Mouse (Mus musculus) hindbrain, embryonic 11.5 days (tissue): ENCODE data around the gene Vmn1r14. TPM values are rescaled to one million over a fixed set of nuclear protein-coding genes. Genes with fewer than 3 reads are reported as not detected.
"Not testable (repeated sequence)": the region's sequence is repeated elsewhere in the genome, so short reads cannot be mapped to it uniquely, and the experiment has no call there.

Experiments
- ATAC-seq: fragments of 200-750 bp; cut with Nextera tagmentation; 2 replicates; pipeline ENCODE4 v1.8.0; 2017; ENCODE audit warnings: mild to moderate bottlenecking, moderate TSS enrichment, moderate library complexity; ENCODE audit not compliant: low FRiP score
- DNase-seq: peaks from one replicate; pipeline ENCODE4 v3.0.0-alpha.2; 2015; ENCODE audit warnings: low spot score
- H3K27ac ChIP-seq: fragments of 300-500 bp; sonication (generic); 2 replicates; pipeline ENCODE4 v1.5.1; 2014; ENCODE audit warnings: mild to moderate bottlenecking, low read depth, low read length
- H3K27me3 ChIP-seq: fragments of 300-500 bp; sonication (generic); 2 replicates; pipeline ENCODE4 v1.6.1; 2014; ENCODE audit warnings: mild to moderate bottlenecking, low read length, moderate library complexity, mixed read lengths; ENCODE audit not compliant: control insufficient read depth, insufficient read depth
- H3K36me3 ChIP-seq: fragments of 300-500 bp; sonication (generic); 2 replicates; pipeline ENCODE4 v1.6.1; 2014; ENCODE audit warnings: mild to moderate bottlenecking, low read length, moderate library complexity, mixed read lengths; ENCODE audit not compliant: control insufficient read depth, insufficient read depth
- H3K4me1 ChIP-seq: fragments of 300-500 bp; sonication (generic); replicated peaks from 2 replicates; pipeline ENCODE4 v1.6.1; 2014; ENCODE audit warnings: low read length, mixed read lengths; ENCODE audit not compliant: control insufficient read depth, insufficient read depth
- H3K4me2 ChIP-seq: fragments of 300-500 bp; sonication (generic); replicated peaks from 2 replicates; pipeline ENCODE4 v1.6.1; 2014; ENCODE audit warnings: mild to moderate bottlenecking, low read depth, low read length
- H3K4me3 ChIP-seq: fragments of 300-500 bp; sonication (generic); 2 replicates; pipeline ENCODE4 v1.5.1; 2014; ENCODE audit warnings: low read depth, low read length
- H3K9ac ChIP-seq: fragments of 300-500 bp; sonication (generic); 2 replicates; pipeline ENCODE4 v1.6.1; 2014; ENCODE audit warnings: low read depth, low read length
- H3K9me3 ChIP-seq: fragments of 300-500 bp; sonication (generic); 2 replicates; pipeline ENCODE4 v1.6.1; 2016; ENCODE audit warnings: low read length; ENCODE audit not compliant: control insufficient read depth
- WGBS: fragments of 180-500 bp; shearing (Covaris S2); extraction: QIAGEN DNeasy Blood & Tissue Kit; methylation state at CpG from one replicate; pipeline ENCODE4 v1.1.7; 2014; 5-methylcytosine and 5-hydroxymethylcytosine counted together
- polyA plus RNA-seq: library from polyadenylated mRNA; unstranded; fragments of >200 nt; fragmentation: Nextera tagmentation; extraction: Ambion mirVana; gene quantifications from 2 replicates; pipeline ENCODE4 v1.2.1, GENCODE M21; 2014

Gene Vmn1r14
- not detected in 2 replicates for polyA plus RNA-seq

DNA sequence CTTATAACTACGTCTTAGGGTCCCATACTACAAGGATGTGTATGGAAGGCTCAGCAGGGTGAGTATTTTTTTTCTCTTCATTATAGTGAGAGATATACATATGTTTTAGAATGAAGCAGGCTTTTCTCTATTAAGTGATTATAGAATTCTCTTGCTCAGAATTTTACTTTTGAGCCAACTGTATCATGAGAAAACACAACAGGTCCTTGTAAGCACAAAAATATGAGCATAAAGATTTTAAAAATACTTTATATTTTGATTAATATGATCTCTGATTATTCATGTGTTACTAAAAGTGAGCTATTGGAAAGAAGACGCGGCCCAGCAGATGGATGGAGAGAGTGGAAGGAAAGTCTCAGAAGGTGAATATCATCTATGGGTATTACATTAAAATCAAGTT is at the start of gene Vmn1r14:
Vmn1r14 (plus strand) TSS at position 301 of the 400 bp plus-strand sequence.
- Histone ChIP-seq H3K27ac (no peak within 1 kb of the TSS), H3K4me2 (no peak within 1 kb of the TSS), H3K4me1 (no peaks in the 10 kb centered on the region), H3K9me3 (no peaks in the 10 kb centered on the region), H3K36me3 (no peaks in the 10 kb centered on the region), H3K27me3 (no peaks in the 10 kb centered on the region), H3K9ac (no peak within 1 kb of the TSS), H3K4me3 (no peak within 1 kb of the TSS)
- DNase-seq (no peak), ATAC-seq (no peak)
- 94% methylated on average over 3 of the region's 3 CpGs for WGBS

DNA sequence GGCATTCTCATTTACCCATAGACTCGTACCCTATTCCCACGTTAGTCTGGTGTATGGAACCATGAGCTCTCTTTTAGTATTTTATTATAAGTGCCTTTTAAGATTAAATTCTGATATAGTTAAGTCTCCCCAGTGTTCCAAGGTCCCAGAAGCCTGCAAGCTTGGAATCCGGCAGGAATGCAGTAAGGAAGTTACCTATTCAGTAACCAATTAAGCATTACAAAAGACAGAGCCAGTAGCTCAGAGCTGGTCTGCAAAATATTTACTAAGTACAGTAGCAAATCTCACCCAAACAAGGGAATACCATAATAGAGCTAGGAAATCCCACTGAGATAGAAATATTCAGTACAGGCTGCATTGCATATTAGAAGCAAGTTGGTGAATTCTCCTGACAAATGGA is 41.5 kb upstream of the Vmn1r14 start:
- not testable (repeated sequence) for H3K27ac ChIP-seq, H3K36me3 ChIP-seq, H3K27me3 ChIP-seq, H3K9ac ChIP-seq, ATAC-seq, H3K4me2 ChIP-seq, H3K4me3 ChIP-seq, H3K4me1 ChIP-seq, H3K9me3 ChIP-seq, DNase-seq
- WGBS, result 41% methylated on average over 3 of the region's 3 CpGs

DNA sequence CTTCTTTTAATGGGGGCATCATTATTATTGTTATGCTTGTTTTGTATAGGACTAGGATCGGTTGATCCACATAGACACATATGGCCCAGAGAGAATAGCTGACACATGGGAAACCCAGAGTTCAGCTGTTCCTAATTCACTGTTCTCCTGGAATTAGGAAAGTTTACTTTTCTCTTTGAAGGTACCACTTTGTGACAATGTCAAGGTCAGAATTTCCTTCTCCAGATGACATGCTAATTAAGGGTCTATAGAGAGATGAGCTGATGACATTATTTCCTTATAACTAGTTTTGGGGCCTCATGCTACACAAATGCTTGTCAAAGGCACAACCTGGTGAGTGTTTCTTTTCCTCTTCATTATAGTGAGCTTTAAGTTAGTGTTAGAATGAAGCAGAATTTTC is 28.5 kb upstream of the Vmn1r14 start, which contains the start of gene Vmn1r13:
Vmn1r13 (plus strand) TSS at position 301 of the 400 bp plus-strand sequence.
- 96% methylated on average over 1 of the region's 1 CpGs for WGBS
- not testable (repeated sequence) for H3K27ac ChIP-seq, H3K9me3 ChIP-seq, H3K4me1 ChIP-seq, H3K4me3 ChIP-seq, H3K9ac ChIP-seq, ATAC-seq, H3K27me3 ChIP-seq, H3K4me2 ChIP-seq, DNase-seq, H3K36me3 ChIP-seq

DNA sequence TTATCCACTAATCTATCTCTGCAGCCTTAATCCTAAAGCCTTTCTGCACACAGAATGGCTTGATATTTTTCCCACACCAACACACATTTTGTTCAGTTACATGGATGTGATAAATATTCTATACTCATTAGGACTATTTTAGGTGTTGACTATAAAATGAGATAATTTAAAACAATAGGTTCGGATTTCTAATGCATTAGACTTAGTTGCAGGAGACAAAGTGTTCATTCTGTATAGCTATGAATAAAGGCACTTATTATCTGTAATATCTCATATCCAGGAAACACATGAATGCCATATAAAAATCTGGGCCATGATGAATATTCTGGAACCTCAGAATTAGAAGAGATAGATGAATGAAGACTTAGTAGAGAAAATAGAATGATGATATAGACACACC is 26.2 kb downstream of the Vmn1r14 start, which contains the start of gene Vmn1r15:
Vmn1r15 (plus strand) TSS at position 301 of the 400 bp plus-strand sequence.
- ATAC-seq, result no peak

GRCm38 (mm10) chr6:57260990-57261389 is 29.5 kb downstream of the Vmn1r14 start:
- ATAC-seq, result no peak
- Histone ChIP-seq H3K36me3 (no peaks in the 10 kb centered on the region), H3K4me3 (no peak overlapping the region), H3K9me3 (no peaks in the 10 kb centered on the region), H3K4me2 (no peak overlapping the region), H3K27ac (no peak overlapping the region), H3K4me1 (no peaks in the 10 kb centered on the region), H3K9ac (no peak overlapping the region), H3K27me3 (no peaks in the 10 kb centered on the region)
- no peak for DNase-seq
- WGBS, result 88% methylated on average over 2 of the region's 2 CpGs

More for the DNA sequence above, 26.2 kb downstream of the Vmn1r14 start, which contains the start of gene Vmn1r15:
- Histone ChIP-seq H3K36me3 (no peaks in the 10 kb centered on the region), H3K27ac (no peak within 1 kb of the TSS), H3K9me3 (no peaks in the 10 kb centered on the region), H3K9ac (no peak within 1 kb of the TSS), H3K27me3 (no peaks in the 10 kb centered on the region), H3K4me3 (no peak within 1 kb of the TSS), H3K4me2 (no peak within 1 kb of the TSS), H3K4me1 (no peaks in the 10 kb centered on the region)
- WGBS, result 79% methylated on average over 1 of the region's 1 CpGs
- DNase-seq, result no peak

DNA sequence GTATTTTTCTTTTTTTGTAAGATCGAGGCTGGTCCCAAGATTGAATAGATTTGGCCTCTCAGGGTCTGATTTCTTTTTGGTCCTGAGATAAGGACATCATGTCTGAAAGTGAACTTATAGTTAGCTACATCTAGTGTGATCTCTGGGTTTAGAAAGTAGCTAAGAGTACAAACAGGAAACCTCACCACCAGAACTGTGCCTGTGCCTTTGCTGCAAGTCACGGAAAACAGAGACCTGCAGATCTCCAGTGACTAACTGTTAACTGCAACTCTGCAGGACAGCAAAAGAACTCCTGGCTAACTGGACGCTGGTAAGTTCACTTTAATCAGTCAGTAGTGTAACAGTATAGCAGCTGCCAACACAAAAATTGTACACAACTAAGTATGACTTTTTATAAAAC is 40.4 kb downstream of the Vmn1r14 start:
- Histone ChIP-seq H3K4me1 (no peaks in the 10 kb centered on the region), H3K4me3 (no peak overlapping the region), H3K36me3 (no peaks in the 10 kb centered on the region), H3K27ac (no peak overlapping the region), H3K9me3 (no peaks in the 10 kb centered on the region), H3K9ac (no peak overlapping the region), H3K4me2 (no peak overlapping the region), H3K27me3 (no peaks in the 10 kb centered on the region)
- ATAC-seq (no peak), DNase-seq (no peak)
- WGBS, result 67% methylated on average over 3 of the region's 3 CpGs

DNA sequence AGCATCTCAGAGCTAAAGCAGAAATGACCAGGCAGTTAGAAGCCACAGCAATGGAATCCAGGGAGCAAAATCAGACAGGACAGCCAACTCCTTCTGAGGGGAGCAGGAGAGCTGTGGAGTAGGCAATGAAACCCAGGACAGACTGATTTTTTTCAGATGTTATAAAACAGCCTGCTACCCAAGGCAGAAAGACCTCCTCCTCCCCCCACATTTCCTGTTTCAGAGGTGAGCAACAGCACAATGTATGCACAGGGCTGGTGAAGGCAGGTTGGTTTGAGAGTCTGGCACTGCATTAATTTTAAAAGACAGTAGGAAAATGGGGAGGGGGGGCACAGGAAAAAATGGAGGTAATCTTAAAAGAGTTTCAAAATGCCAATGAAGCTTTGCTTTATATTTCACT is 41.0 kb downstream of the Vmn1r14 start:
- no peak for ATAC-seq
- no peak overlapping the region for H3K4me2 ChIP-seq
- no peaks in the 10 kb centered on the region for H3K27me3 ChIP-seq
- H3K4me1 ChIP-seq, result no peaks in the 10 kb centered on the region
- H3K9me3 ChIP-seq, result no peaks in the 10 kb centered on the region
- H3K9ac ChIP-seq, result no peak overlapping the region
- H3K36me3 ChIP-seq, result no peaks in the 10 kb centered on the region
- no peak overlapping the region for H3K4me3 ChIP-seq
- no peak overlapping the region for H3K27ac ChIP-seq
- no peak for DNase-seq

- H3K27ac ChIP-seq, result no peak overlapping the region
Measured at GRCm38 (mm10) chr6:57278952-57279351, 47.5 kb downstream of the Vmn1r14 start.

More at GRCm38 (mm10) chr6:57278952-57279351, 47.5 kb downstream of the Vmn1r14 start:
- Histone ChIP-seq H3K36me3 (no peaks in the 10 kb centered on the region), H3K27me3 (no peaks in the 10 kb centered on the region), H3K9ac (no peak overlapping the region), H3K9me3 (no peaks in the 10 kb centered on the region), H3K4me1 (no peaks in the 10 kb centered on the region), H3K4me2 (no peak overlapping the region), H3K4me3 (no peak overlapping the region)
- ATAC-seq (no peak), DNase-seq (no peak)
